Mouse (Mus musculus): ENCODE measurements around the gene Htt. TPM values are rescaled to one million over a fixed set of nuclear protein-coding genes. Genes with fewer than 3 reads are reported as not detected.

The Htt gene
- total RNA-seq, 1 experiment, result 25.6 TPM

GRCm38 (mm10) chr5:34909634-34910503 is 148.3 kb downstream of the Htt start:
- no peak for DNase-seq (ENCODE audit: low read depth, low spot score)
- no peak for TF ChIP-seq CHD2 (IDR thresholded peaks at IDR 0.05; ENCODE audit: low read depth, low read length)
- TF ChIP-seq MAFK (IDR thresholded peaks at IDR 0.05; ENCODE audit: insufficient read depth, low read depth, low read length), result no peak
- no peak for TF ChIP-seq ZC3H11A (IDR thresholded peaks at IDR 0.05; ENCODE audit: borderline replicate concordance, low read depth, low read length)
- TF ChIP-seq ZNF384 (IDR thresholded peaks at IDR 0.05; ENCODE audit: low read depth, low read length), result no peak
- no peak for TF ChIP-seq HCFC1 (IDR thresholded peaks at IDR 0.05; ENCODE audit: borderline replicate concordance, insufficient read depth, low read length)
- Histone ChIP-seq H3K9ac (ENCODE audit: insufficient read depth, low read depth, low read length, poor library complexity, severe bottlenecking) (no peak overlapping the region), H3K9me3 (ENCODE audit: control insufficient read depth, insufficient read depth, low read depth, low read length) (no peaks in the 10 kb centered on the region), H3K36me3 (ENCODE audit: control insufficient read depth, insufficient read depth, low read length, poor library complexity, severe bottlenecking) (peaks cover 15% of the 10 kb centered on the region; the same call in 1 of the 2 replicates), H3K4me3 (ENCODE audit: insufficient read depth in 1 of 2, low read depth in 1 of 2, low read length in 2 of 2, poor library complexity in 1 of 2, severe bottlenecking in 1 of 2) (no peak overlapping the region), H3K4me1 (ENCODE audit: control insufficient read depth in 2 of 2, insufficient read depth in 2 of 2, low read length in 2 of 2, poor library complexity in 1 of 2) (peaks cover 0 to 8% of the 10 kb centered on the region in 2 experiments; a peak in 1 of 4 replicates), H3K27ac (ENCODE audit: insufficient read depth, low read depth, low read length, poor library complexity, severe bottlenecking) (no peak overlapping the region)
- in situ Hi-C loops (cut with MboI; ENCODE audit: low sequenced_read_pairs in 2 of 2, unreplicated experiment in 2 of 2), result loop anchor here (5.0 to 10.0 kb wide), 2 partner anchors 132 to 135 kb away; partner anchors contain the start of gene Hgfac (in 2 of the 2)

DNA sequence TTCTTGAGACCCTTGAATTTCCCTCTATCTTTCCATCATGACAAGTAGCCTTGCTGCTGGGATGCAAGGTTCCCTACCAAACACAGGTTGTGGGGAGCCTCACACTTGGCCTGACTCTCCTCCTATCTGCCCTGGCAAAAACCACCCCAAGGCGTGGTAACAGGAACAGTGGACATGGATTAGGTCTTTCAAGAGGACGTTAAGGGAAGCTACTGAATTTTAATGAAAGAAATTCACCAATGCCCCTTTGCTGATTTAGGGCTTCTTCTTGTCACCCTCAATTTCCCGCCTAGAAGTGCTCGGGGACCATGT is 148.9 kb downstream of the Htt start:
- in situ Hi-C loops (cut with MboI; ENCODE audit: low sequenced_read_pairs in 2 of 2, unreplicated experiment in 2 of 2), result loop anchor here (5.0 to 10.0 kb wide), 2 partner anchors 132 to 134 kb away; partner anchors contain the start of gene Hgfac (in 2 of the 2)
- Histone ChIP-seq H3K9ac (ENCODE audit: insufficient read depth, low read depth, low read length, poor library complexity, severe bottlenecking) (no peak overlapping the region), H3K36me3 (ENCODE audit: control insufficient read depth, insufficient read depth, low read length, poor library complexity, severe bottlenecking) (peaks cover 11% of the 10 kb centered on the region; the same call in 1 of the 2 replicates), H3K27ac (ENCODE audit: insufficient read depth, low read depth, low read length, poor library complexity, severe bottlenecking) (no peak overlapping the region), H3K4me1 (ENCODE audit: control insufficient read depth in 2 of 2, insufficient read depth in 2 of 2, low read length in 2 of 2, poor library complexity in 1 of 2) (peaks cover 0 to 8% of the 10 kb centered on the region in 2 experiments; a peak in 1 of 4 replicates), H3K4me3 (ENCODE audit: insufficient read depth in 1 of 2, low read depth in 1 of 2, low read length in 2 of 2, poor library complexity in 1 of 2, severe bottlenecking in 1 of 2) (no peak overlapping the region), H3K9me3 (ENCODE audit: control insufficient read depth, insufficient read depth, low read depth, low read length) (no peaks in the 10 kb centered on the region)
- DNase-seq (ENCODE audit: low read depth, low spot score), result no peak
- TF ChIP-seq ZNF384 (IDR thresholded peaks at IDR 0.05; ENCODE audit: low read depth, low read length) (no peak), MAFK (IDR thresholded peaks at IDR 0.05; ENCODE audit: insufficient read depth, low read depth, low read length) (no peak), ZC3H11A (IDR thresholded peaks at IDR 0.05; ENCODE audit: borderline replicate concordance, low read depth, low read length) (no peak), CHD2 (IDR thresholded peaks at IDR 0.05; ENCODE audit: low read depth, low read length) (no peak), HCFC1 (IDR thresholded peaks at IDR 0.05; ENCODE audit: borderline replicate concordance, insufficient read depth, low read length) (no peak)

GRCm38 (mm10) chr5:34915801-34916200 is 154.3 kb downstream of the Htt start:
- H3K27ac ChIP-seq (ENCODE audit: insufficient read depth, low read depth, low read length, poor library complexity, severe bottlenecking), result no peak overlapping the region
- no peak overlapping the region for H3K9ac ChIP-seq (ENCODE audit: insufficient read depth, low read depth, low read length, poor library complexity, severe bottlenecking)
- in situ Hi-C loops (cut with MboI; ENCODE audit: low sequenced_read_pairs in 2 of 2, unreplicated experiment in 2 of 2), result loop anchor here in 1 of 2 experiments (10.0 kb wide), 1 partner anchor 129 kb away; the partner anchor contains the start of gene Hgfac
- H3K4me1 ChIP-seq (ENCODE audit: control insufficient read depth in 2 of 2, insufficient read depth in 2 of 2, low read length in 2 of 2, poor library complexity in 1 of 2), result peaks cover 0 to 1% of the 10 kb centered on the region in 2 experiments; a peak in 1 of 4 replicates
- no peaks in the 10 kb centered on the region for H3K36me3 ChIP-seq (ENCODE audit: control insufficient read depth, insufficient read depth, low read length, poor library complexity, severe bottlenecking)
- H3K9me3 ChIP-seq (ENCODE audit: control insufficient read depth, insufficient read depth, low read depth, low read length), result no peaks in the 10 kb centered on the region
- TF ChIP-seq MAFK (IDR thresholded peaks at IDR 0.05; ENCODE audit: insufficient read depth, low read depth, low read length) (no peak), HCFC1 (IDR thresholded peaks at IDR 0.05; ENCODE audit: borderline replicate concordance, insufficient read depth, low read length) (no peak), CHD2 (IDR thresholded peaks at IDR 0.05; ENCODE audit: low read depth, low read length) (no peak), ZC3H11A (IDR thresholded peaks at IDR 0.05; ENCODE audit: borderline replicate concordance, low read depth, low read length) (peak; percentile 21; the same call in 1 of the 2 replicates)
- no peak overlapping the region for H3K4me3 ChIP-seq (ENCODE audit: insufficient read depth in 1 of 2, low read depth in 1 of 2, low read length in 2 of 2, poor library complexity in 1 of 2, severe bottlenecking in 1 of 2)
- peak; percentile 37 for DNase-seq (ENCODE audit: low read depth, low spot score)

- no peak overlapping the region for H3K27ac ChIP-seq (ENCODE audit: insufficient read depth, low read depth, low read length, poor library complexity, severe bottlenecking)
- DNase-seq (ENCODE audit: low read depth, low spot score), result no peak
Measured at GRCm38 (mm10) chr5:34917234-34917655, 155.7 kb downstream of the Htt start.

More at GRCm38 (mm10) chr5:34917234-34917655, 155.7 kb downstream of the Htt start:
- TF ChIP-seq CHD2 (IDR thresholded peaks at IDR 0.05; ENCODE audit: low read depth, low read length) (no peak), HCFC1 (IDR thresholded peaks at IDR 0.05; ENCODE audit: borderline replicate concordance, insufficient read depth, low read length) (no peak)
- H3K9ac ChIP-seq (ENCODE audit: insufficient read depth, low read depth, low read length, poor library complexity, severe bottlenecking), result no peak overlapping the region
- H3K36me3 ChIP-seq (ENCODE audit: control insufficient read depth, insufficient read depth, low read length, poor library complexity, severe bottlenecking), result no peaks in the 10 kb centered on the region
- no peaks in the 10 kb centered on the region for H3K9me3 ChIP-seq (ENCODE audit: control insufficient read depth, insufficient read depth, low read depth, low read length)
- in situ Hi-C loops (cut with MboI; ENCODE audit: low sequenced_read_pairs in 2 of 2, unreplicated experiment in 2 of 2), result loop anchor here in 1 of 2 experiments (10.0 kb wide), 1 partner anchor 128 kb away; the partner anchor contains the start of gene Hgfac
- H3K4me3 ChIP-seq (ENCODE audit: insufficient read depth in 1 of 2, low read depth in 1 of 2, low read length in 2 of 2, poor library complexity in 1 of 2, severe bottlenecking in 1 of 2), result no peak overlapping the region
- H3K4me1 ChIP-seq (ENCODE audit: control insufficient read depth in 2 of 2, insufficient read depth in 2 of 2, low read length in 2 of 2, poor library complexity in 1 of 2), result peaks cover 0 to 1% of the 10 kb centered on the region in 2 experiments; a peak in 1 of 4 replicates

All from ES-E14 (cell line).